Mouse (Mus musculus) frontal cortex, postnatal 36 days (tissue): ENCODE data around the gene Tex2.
A peak's percentile ranks its signal among the peaks of the same experiment; 100 is the strongest.
"Not testable (repeated sequence)": the region's sequence is repeated elsewhere in the genome, so short reads cannot be mapped to it uniquely, and the experiment has no call there.

Experiments used
- DNase-seq, 2 experiments: peaks; one replicate each; pipeline ENCODE4 v3.0.0; 2022; ENCODE audit warnings: low spot score in 2 of 2

Gene Tex2

DNA sequence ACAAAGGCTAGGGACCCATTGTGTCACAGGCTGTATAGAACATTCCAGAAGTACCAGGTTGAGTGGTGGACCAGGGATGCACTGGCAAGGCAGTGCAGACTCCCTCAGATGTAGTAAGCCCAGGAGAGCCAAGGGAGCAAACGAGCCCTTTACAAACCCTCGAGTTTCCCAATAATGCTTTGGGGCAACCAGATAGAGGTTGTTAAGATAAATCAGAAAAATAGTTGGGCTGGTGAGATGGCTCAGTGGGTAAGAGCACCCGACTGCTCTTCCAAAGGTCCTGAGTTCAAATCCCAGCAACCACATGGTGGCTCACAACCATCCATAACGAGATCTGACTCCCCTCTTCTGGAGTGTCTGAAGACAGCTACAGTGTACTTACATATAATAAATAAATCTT is 5.5 kb upstream of the Tex2 start:
- not testable (repeated sequence) for DNase-seq

DNA sequence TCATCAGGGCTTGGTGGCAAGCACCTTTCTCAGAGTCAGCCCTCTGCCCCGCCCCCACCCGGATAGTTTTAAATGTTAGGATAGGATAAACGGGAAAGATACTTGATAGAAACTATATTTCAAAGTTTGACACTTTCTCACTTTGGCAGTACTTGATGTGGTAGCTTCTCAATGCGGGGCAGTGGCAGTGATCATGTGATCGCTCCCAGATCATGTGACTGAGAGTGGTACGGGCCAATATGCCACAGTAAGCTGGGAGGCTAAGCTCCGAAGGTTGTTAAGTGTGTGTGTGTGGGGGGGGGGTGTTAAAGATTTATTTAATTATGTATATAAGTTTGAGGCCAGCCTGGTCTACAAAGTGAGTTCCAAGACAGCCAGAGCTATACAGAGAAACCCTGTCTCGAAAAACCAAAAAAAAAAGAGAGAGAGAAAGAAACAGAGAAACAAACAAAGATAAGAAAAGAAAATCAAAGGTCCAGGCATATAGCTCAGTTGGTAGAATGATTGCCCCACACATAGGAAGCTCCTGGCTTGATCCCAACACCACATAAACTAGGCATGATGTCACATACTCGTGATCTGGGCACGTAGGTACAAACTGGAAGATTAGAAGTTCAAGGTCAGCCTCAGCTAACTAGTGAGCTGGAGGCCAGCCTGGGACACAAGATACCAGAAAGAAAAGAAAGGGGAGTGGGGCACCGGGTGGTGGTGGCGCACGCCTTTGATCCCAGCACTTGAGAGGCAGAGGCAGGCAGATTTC is 4.8 kb upstream of the Tex2 start:
- DNase-seq, result no peak

DNA sequence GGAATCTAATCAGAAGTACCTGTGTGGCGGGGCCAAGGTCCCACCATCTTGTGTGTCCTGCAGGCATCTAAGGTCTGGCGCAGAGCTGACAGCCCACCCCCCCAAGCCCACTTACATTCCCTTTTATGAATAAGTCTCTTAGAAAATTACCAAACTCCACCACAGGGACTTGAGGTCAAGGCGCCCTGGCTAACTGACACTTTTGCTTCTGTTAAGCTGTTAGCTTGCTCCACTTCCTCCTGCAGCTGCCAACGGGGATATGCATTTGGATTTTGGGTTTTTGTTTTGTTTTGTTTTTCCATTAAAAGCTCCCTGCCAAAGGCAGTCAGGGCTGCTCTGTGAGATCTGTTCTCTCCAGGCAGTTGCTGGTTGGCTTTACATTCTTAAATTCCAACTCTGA is 2.3 kb upstream of the Tex2 start:
- no peak for DNase-seq

DNA sequence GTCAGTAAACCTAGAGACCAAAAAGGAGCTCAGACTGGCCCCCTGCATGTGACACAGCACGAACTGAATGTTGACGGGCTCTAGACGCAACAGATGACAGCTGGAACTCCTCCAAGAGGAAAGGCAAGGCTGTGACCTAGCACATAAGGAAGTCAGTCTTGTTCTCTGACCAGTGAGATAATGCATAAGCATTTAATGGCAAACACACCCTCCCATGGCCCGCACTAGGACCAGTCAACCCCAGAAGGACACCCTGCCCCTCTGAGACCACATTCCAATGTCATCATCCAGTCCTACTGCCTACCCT is 1.1 kb upstream of the Tex2 start:
- DNase-seq, result no peak

DNA sequence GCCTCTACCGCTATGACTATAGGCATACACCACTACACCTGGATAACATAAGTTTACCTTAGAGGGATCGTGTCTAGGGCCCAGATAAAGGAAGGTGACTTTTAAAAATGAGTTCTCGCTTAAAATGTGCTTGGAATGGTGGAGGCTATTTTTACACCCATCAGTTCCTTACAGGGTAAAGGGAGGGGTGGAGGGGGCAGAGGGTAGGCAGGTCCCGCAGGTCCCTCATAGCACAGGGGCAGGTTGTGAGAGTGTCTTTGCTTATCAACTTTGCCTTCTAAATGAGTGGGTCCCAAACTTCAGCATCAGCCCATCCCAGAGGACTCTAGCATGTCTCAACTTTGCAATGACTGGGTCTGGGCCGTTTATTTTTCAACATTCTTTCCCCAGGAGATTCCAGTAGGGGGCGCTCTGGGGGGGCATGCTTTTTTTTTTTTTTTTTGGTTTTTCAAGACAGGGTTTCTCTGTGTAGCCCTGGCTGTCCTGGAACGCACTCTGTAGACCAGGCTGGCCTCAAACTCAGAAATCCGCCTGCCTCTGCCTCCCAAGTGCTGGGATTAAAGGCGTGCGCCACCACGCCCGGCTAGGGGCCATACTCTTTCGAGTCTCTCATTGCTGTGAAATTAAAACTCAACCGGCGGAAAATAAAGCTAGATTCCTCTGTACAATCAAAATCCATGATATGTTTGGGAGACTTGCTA is 565 bp upstream of the Tex2 start:
- no peak for DNase-seq

DNA sequence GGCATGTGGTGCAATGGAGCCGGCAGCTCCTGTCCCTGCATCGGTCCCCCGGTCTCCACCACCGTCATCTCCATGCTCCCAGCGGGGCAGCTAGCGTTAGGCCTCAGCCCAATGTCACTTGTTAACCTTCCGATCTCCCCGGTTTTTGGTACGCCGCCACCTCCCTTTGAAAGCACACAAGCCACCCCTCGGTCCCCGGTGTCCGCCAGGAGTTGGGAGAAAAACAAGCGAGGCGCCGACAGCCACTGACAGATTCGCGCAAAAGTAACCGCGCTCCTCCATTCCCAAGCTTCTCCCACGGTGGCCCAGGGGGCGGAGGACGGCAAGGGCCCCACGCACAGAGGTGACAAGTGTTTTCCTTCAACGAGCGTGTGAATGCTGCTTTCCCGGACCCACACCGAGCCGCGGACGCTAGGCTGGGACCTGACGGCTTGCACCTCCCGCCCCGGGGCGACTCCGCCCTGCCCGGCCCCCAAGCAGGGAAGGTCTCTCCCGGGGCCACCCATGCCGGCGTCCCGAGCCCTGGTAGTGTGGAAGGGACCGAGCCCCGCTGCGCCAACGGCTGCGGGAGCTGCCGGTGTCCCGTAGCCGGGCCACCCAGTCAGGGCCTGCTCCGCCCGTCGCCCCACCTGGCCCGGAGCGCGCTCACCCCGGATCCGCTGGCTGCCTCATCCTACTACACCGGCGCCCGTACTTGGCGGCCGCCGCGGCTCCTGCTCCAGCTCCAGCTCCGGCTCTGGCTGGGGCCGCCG is 838 bp downstream of the Tex2 start:
- peak; percentile 46 to 53 for DNase-seq

DNA sequence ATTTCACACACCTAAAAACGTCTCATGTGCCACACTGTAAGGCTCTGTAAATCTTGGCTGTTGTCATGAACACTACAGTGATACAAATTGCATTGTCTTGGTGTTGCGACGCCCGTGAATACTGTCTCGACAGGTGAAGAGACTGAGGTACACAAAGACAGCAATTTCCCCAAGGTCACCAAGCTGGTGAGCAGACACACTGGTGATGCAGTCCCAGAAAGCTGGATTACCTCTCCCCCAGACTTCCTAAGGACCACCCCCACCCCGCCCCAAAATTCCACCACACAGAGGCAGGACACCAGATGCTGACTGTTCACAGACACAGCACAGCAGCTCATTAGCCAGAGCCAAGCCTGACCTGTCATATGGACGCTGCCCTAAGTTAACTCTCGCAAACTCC is 3.5 kb downstream of the Tex2 start:
- DNase-seq, result no peak

DNA sequence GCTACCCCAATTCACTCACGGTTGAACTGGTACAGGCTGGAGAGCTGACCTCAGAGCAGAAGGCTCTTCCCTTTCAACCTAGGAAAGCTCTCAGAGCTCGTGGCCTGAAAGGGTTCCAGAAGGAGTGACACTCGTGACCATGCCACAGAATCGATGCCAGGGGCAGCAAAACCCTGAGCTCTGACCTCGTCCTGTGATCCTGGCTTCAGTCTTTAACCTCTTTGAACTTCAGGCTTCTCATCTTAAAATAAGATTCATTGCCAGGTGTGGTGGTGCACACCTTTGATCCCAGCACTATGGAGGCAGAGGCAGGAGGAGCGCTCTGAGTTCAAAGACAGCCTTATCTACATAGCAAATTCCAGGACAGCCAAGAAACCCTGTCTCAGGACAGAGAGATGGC is 5.9 kb downstream of the Tex2 start:
- DNase-seq, result no peak

DNA sequence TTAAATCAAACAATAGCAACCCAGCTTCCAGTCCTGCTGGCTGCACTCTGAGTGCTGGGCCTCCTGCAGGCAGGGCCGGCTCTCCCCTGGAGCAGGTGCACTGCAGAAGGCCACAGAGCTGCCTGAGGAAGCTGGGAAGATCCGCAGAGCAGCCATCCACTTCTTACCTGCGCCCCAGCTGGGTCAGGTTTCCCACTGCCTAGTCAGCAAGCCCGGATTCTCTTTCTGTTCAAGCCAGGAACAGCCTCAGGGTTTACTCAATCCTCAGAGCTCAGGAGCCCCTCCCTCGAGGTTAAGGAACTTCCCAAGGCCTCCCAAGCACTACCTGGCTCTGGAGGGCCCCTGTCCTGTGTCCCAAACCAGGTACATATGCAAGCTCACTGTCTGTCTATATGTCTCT is 7.2 kb downstream of the Tex2 start:
- no peak for DNase-seq

DNA sequence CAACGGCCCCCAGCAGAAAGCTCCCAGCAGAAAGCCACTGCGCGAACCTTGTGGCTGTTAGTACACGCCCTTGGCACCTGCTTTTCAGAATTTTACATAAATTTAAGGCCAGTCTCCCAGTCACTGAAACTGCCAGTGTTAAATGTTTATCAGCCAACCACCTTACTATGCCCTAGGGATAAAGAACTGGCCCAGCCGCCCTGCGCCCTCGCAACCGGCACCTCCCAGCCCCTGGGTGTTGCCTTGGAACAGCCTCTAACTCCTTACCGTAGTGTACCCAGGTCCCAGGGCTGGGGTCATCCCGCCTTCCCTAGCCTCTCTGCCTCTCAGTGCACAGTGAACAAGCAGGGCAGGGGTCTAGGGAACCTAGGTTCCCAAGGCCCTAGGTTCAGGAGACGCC is 10.0 kb downstream of the Tex2 start:
- DNase-seq, result no peak

DNA sequence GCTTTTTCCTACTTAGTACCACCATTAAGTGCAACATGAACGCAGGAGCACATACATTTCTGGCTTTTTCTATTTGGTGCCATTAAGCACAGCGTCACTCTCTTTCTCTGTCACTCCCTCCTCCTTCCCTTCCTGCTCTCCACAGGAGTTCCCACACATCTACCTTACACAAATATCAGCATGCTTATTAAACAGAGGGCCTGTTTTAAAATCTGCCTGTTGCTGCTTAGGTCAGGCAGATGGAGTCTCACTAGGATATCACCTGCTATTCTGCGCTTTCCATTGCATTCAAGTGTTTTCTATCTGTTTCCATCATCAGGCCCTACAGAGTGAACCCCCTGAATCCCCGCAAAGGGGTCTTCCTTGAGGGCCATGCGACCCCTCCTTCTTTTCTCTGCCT is 13.1 kb downstream of the Tex2 start:
- DNase-seq, result no peak

DNA sequence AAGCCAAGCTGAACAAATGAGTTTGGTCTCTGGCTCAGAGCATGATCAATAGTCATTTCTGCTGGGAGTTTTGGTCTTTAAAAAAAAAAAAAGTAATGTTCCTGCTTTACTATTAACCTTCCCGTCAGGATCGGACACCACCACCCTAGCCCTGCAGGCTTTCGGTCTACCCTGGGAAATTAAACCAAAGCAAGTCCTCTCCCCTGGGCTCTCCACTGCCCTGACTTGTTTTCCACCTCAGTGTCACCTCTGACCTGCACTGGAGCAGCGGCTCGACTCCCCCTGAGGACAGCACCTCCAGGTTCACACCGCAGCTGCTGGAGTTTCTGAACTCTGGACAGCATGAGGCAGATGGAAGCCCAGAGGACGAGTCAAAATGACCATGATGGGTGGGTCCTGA is 13.9 kb downstream of the Tex2 start:
- DNase-seq, result no peak

DNA sequence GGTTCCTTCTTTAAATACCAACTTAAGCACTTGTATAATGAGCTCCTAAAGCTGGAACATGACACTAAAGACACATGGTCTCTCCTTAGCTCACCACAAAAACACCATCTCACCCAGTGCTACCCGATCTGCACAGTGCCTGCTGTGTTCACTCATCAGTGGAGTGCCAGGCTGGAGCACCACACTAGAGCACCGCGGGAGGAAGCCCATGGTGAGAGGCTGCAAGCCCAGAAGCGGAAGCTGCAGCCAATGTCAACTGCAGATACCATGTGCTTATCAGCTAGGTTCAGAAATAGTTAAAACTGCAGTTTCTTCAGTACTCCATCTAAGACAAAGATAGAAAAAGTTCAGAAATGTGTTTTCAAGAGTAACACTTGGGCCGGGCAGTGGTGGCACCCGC is 14.9 kb downstream of the Tex2 start:
- DNase-seq, result no peak

DNA sequence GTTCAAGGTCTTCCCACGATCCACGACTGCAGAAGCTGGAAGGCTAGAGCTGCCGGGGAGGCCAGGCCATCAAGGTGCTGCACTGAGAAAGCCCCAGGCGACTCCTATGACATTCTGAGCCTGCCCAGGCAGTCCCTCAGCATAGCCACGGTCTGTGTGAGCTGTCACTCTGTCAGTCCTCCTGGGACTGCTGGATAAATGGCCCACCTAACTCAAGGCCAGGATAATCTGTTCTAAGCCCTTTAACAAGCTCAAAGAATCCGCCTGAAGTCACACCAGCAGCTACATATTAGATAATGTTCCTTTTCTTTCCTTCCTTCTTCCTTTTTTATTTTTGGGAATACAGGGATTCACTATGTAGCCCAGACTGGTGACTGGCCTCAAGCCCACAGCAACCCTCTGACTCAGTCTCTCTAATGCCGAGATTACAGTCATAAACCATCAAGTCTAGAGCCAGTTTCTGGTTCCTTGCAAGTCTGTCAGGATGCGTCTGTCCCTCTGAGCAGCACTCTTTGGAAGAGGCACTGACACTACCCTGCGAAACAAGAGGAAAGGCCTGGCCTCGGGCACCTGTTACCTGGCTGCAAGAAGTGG is 15.4 kb downstream of the Tex2 start:
- no peak for DNase-seq

DNA sequence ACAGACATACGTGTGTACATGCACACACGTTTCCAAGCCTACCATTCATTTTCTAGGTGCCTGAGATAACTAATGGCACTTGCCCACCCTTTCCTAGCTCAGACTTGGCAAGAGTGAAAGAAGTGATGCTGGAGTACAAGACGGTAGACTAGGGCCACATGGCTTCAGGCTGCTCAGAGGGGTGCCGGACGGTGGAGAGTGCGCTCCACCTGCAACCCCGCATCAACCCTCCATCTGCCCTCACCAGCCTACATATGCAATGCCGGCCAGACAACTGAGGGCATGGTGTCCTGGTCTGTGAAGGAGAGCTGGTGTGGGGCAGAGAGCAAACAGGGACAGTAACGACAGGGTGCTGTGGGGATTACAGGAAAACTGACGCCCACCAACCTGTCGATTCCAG is 22.0 kb downstream of the Tex2 start:
- no peak for DNase-seq

DNA sequence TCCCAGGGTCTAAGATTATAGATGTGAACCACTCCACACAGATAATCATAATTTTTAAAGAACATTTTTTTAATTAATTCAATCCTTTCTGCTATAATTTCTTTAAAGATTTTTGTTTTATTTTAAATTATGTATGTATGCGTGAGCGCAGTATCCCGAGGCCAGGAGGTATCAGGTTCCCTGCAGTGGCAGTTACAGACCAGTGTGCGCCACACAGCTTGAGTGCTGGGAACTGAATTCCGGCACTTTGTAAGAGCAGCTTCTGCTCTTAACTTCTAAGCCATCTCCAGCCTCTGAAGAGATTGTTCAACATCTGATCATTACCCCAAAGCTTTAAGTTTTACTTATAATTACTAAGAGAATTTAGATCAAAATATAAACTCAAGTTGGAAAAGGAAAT is 23.1 kb downstream of the Tex2 start:
- no peak for DNase-seq

DNA sequence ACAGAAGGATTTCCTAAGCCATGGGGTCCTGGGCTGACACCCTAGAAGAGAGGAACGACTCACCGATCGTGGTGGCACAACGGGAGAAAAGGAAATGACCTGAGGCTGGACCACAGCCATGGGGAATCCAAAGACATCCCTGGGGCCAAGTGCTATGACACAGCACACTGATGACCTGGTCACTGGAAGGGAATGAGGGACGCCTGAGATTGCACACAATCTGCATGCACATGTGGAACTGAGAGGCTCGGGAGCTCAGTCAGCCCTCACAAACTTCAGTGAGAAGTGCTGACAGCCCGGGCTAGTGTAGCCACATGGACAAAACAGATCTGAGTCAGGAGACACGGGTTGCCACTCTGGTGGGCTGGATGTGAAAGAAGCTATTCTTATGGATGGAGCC is 24.4 kb downstream of the Tex2 start:
- DNase-seq, result no peak

DNA sequence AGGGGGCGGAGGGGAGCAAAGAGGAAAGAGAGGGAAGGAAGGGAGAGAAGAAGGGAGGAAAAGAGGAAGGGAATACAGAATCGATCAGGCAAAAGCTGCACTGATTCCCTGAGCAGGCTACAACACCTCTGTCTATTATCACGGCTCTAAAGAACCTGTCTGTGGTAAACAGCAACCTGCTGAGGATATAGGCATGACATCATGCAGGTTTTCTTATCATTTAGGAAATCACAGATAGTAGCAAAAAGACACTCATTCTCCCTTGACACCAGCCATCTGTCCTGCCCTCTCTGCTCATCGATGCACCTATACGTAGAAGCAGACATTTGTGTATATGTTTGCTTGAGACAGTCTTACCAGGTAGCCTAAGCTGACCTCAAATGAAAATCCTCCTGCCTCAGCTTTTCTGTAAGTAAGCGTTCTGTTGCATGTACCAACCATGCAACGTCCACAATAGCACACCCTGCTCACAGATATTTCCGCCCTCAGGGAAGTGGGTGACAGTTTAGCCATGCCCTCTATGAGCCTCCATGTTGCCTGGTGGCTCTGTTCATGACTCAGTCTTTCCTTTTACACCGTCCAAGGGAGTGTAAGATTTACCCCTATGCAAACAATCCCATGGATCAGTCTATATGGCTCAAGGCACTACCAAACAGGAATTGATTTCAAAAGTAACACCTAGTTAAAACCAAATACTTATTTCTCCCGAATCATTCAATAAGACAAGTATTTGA is 25.3 kb downstream of the Tex2 start:
- no peak for DNase-seq

DNA sequence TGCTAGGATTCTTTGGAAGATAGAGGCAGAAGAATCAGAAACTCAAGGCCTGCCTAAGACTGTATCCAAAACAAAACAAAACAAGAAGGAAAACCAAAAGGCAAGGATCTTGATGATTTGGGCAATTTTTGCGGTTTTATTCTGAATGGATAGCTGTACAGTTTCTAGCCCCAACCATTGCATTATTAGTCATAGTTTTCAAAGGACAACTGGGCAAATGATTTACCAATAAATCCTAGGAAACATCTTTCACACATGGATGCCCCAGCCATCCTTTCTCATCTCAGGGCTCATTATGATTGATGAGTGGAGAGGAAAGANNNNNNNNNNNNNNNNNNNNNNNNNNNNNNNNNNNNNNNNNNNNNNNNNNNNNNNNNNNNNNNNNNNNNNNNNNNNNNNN is 29.4 kb downstream of the Tex2 start:
- no peak for DNase-seq

DNA sequence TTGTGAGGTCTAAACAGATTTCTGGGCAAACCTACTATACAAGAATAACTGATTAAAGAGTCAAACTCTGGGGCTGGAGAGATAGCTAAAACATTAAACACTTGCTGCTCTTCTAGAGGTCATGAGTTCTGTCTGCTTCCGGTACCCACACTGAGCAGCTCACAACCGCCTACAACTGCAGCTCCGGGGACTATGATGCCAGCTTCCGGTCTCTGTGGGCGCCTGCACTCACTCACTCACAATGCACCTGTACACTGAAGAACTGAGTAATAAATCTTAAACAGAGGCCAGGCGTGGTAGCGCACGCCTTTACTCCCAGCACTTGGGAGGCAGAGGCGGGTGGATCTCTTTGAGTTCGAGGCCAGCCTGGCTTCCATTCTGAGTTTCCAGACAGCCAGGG is 31.9 kb downstream of the Tex2 start:
- DNase-seq, result no peak

DNA sequence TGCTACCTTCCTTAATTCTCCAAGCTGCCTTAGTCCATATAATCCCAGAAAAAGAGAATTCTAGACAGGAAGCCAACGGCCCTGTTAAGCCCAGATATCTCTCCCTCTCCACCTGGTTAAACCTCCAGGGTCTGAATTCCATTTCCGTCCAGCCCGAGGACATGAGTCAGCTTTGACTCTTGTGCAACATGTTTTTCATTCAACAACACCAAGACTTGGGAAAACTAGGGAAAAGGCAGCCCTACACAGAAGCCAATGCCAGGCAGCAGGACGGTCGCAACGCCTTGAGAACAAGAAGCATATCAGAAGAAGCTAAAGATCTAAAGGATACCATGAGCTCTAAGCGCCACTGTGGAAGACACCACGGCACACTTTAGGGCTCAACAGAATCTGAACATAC is 32.8 kb downstream of the Tex2 start:
- DNase-seq, result no peak

DNA sequence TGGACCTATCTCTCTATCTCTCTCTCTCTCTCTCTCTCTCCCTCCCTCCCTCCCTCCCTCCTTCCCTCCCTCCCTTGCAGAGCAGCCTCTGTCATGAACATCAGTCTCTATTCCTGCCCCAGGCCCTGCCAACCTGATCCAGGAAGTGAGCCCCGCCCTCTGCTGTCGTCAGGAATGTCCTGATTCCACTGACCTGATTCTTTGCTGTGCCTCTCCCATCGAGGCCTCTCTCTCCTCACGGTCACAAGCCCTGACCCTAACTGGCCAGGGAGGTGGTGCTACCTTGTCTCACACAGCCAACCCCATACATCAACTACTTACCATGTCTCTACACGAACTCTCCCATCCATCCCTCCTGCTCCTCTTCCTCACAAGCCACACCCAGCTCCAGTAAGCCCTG is 33.3 kb downstream of the Tex2 start:
- no peak for DNase-seq
